Mouse (Mus musculus) MEL (cell line): ENCODE measurements around the gene Dhodh.

Source experiments
- CTCF ChIP-seq, 3 experiments: IDR thresholded peaks in 2 of 3; conservative IDR thresholded peaks in 1 of 3; 2 replicates each; pipeline ENCODE4 v1.5.1; 2011 to 2012; ENCODE audit warnings: low read length in 3 of 3, low read depth in 2 of 3, mild to moderate bottlenecking in 2 of 3, improper control_type of control experiment in 1 of 3, inconsistent platforms in 1 of 3, mixed read lengths in 1 of 3, moderate library complexity in 1 of 3; ENCODE audit not compliant: control insufficient read depth in 1 of 3, insufficient read depth in 1 of 3, poor library complexity in 1 of 3, severe bottlenecking in 1 of 3
- EP300 ChIP-seq, 2 experiments: IDR thresholded peaks; 2 replicates each; pipeline ENCODE4 v1.6.1; 2011; ENCODE audit warnings: improper control_type of control experiment in 2 of 2, low read length in 2 of 2, low read depth in 1 of 2, mild to moderate bottlenecking in 1 of 2
- POLR2A ChIP-seq, 2 experiments: IDR thresholded peaks; 2 replicates each; pipeline ENCODE4 v1.6.1; 2011 to 2012; ENCODE audit warnings: low read length in 2 of 2, mild to moderate bottlenecking in 2 of 2, control low read depth in 1 of 2, improper control_type of control experiment in 1 of 2, low read depth in 1 of 2, moderate library complexity in 1 of 2; ENCODE audit not compliant: control insufficient read depth in 1 of 2, insufficient read depth in 1 of 2, poor library complexity in 1 of 2

DNA sequence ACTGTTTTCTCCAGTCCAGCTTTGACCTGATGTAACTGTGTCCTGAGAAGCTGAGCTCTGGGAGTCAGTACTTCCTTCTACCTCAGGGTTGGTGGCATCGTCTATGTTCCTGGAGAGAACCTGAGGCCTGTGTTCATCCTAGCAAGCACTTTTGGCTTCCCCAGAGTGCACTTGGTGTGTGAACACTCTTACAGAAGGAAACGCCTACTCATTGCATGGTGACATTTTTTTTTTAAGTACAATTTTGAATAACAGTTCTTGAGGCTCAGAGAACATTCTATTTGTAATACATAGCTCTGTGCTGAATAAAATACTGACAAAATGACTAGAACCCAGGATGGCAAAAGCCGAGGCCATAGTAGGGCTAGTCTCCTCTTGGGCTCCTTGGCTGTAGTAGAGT lies 48.4 kb upstream of the Dhodh start:
- TF ChIP-seq POLR2A (IDR thresholded peaks at IDR 0.05; ENCODE audit: control insufficient read depth in 1 of 2, insufficient read depth in 1 of 2, low read depth in 1 of 2, low read length in 2 of 2, poor library complexity in 1 of 2), result no peak
- no peak for TF ChIP-seq CTCF (IDR thresholded peaks at IDR 0.05 in 2 of 3, conservative IDR thresholded peaks at IDR 0.05 in 1 of 3; ENCODE audit: control insufficient read depth in 1 of 3, insufficient read depth in 1 of 3, low read depth in 2 of 3, low read length in 3 of 3, poor library complexity in 1 of 3, severe bottlenecking in 1 of 3)
- TF ChIP-seq EP300 (IDR thresholded peaks at IDR 0.05; ENCODE audit: low read depth in 1 of 2, low read length in 2 of 2), result no peak
